Mouse (Mus musculus) hindbrain, embryonic 16.5 days (tissue): Measurements from ENCODE around the gene Anxa9. TPM values are rescaled to one million over a fixed set of nuclear protein-coding genes. Genes with fewer than 3 reads are reported as not detected.

Experiments
- ATAC-seq: fragments of 200-750 bp; cut with Nextera tagmentation; 2 replicates; pipeline ENCODE4 v1.8.0; 2017; ENCODE audit warnings: moderate TSS enrichment, moderate library complexity
- H3K27ac ChIP-seq: fragments of 300-500 bp; sonication (generic); 2 replicates; pipeline ENCODE4 v1.5.1; 2014; ENCODE audit warnings: low read depth, mild to moderate bottlenecking, control low read depth, low read length, moderate library complexity
- H3K27me3 ChIP-seq: fragments of 300-500 bp; sonication (generic); replicated peaks from 2 replicates; pipeline ENCODE4 v1.6.1; 2014; ENCODE audit warnings: low read length; ENCODE audit not compliant: control insufficient read depth, insufficient read depth
- H3K36me3 ChIP-seq: fragments of 300-500 bp; sonication (generic); 2 replicates; pipeline ENCODE4 v1.6.1; 2014; ENCODE audit warnings: mild to moderate bottlenecking, low read length, moderate library complexity, mixed read lengths; ENCODE audit not compliant: control insufficient read depth, insufficient read depth
- H3K4me1 ChIP-seq: fragments of 300-500 bp; sonication (generic); 2 replicates; pipeline ENCODE4 v1.6.1; 2014; ENCODE audit warnings: low read depth, low read length; ENCODE audit not compliant: control insufficient read depth, insufficient read depth
- H3K4me2 ChIP-seq: fragments of 300-500 bp; sonication (generic); 2 replicates; pipeline ENCODE4 v1.6.1; 2014; ENCODE audit warnings: mild to moderate bottlenecking, low read length, control low read depth, moderate library complexity
- H3K4me3 ChIP-seq: fragments of 300-500 bp; sonication (generic); 2 replicates; pipeline ENCODE4 v1.5.1; 2014; ENCODE audit warnings: mild to moderate bottlenecking, low read length, control low read depth, moderate library complexity
- H3K9ac ChIP-seq: fragments of 300-500 bp; sonication (generic); 2 replicates; pipeline ENCODE4 v1.6.1; 2014; ENCODE audit warnings: low read depth, mild to moderate bottlenecking, control low read depth, low read length, moderate library complexity
- H3K9me3 ChIP-seq: fragments of 300-500 bp; sonication (generic); 2 replicates; pipeline ENCODE4 v1.6.1; 2014; ENCODE audit warnings: mild to moderate bottlenecking, low read length, moderate library complexity; ENCODE audit not compliant: control insufficient read depth
- WGBS: fragments of 180-500 bp; shearing (Covaris S2); extraction: QIAGEN DNeasy Blood & Tissue Kit; methylation state at CpG from one replicate; pipeline ENCODE4 v1.1.7; 2014; 5-methylcytosine and 5-hydroxymethylcytosine counted together
- polyA plus RNA-seq: library from polyadenylated mRNA; unstranded; fragments of >200 nt; fragmentation: Nextera tagmentation; extraction: Ambion mirVana; gene quantifications from 2 replicates; pipeline ENCODE4 v1.2.1, GENCODE M21; 2015

Anxa9 gene
- polyA plus RNA-seq, 1 experiment from 2014 or later, result 0.35 TPM

GRCm38 (mm10) chr3:95290156-95290555, 16.8 kb downstream of the Anxa9 start:
- Histone ChIP-seq H3K36me3 (0 out of 2 replicates have a peak, but pooled peaks cover 6% of the 10 kb centered on the region), H3K4me2 (no peak overlapping the region), H3K9ac (no peak overlapping the region), H3K4me1 (no peaks in the 10 kb centered on the region), H3K27me3 (no peaks in the 10 kb centered on the region), H3K9me3 (no peaks in the 10 kb centered on the region), H3K4me3 (no peak overlapping the region), H3K27ac (no peak overlapping the region)
- no peak for ATAC-seq
- WGBS, result 83% methylated on average over 6 of the region's 6 CpGs

GRCm38 (mm10) chr3:95289419-95289818, 17.6 kb downstream of the Anxa9 start:
- no peaks in the 10 kb centered on the region for H3K9me3 ChIP-seq
- no peak overlapping the region for H3K27ac ChIP-seq

GRCm38 (mm10) chr3:95287541-95287940, 19.4 kb downstream of the Anxa9 start:
- Histone ChIP-seq H3K27me3 (no peaks in the 10 kb centered on the region), H3K4me2 (no peak overlapping the region), H3K27ac (no peak overlapping the region), H3K4me3 (no peak overlapping the region), H3K4me1 (peaks cover 13% of the 10 kb centered on the region), H3K36me3 (0 out of 2 replicates have a peak, but pooled peaks cover 6% of the 10 kb centered on the region), H3K9ac (no peak overlapping the region), H3K9me3 (no peaks in the 10 kb centered on the region)
- ATAC-seq, result no peak
- WGBS, result 90% methylated on average over 3 of the region's 3 CpGs

More at GRCm38 (mm10) chr3:95289419-95289818, 17.6 kb downstream of the Anxa9 start:
- ATAC-seq, result no peak
- H3K4me2 ChIP-seq, result no peak overlapping the region
- H3K9ac ChIP-seq, result no peak overlapping the region
- no peaks in the 10 kb centered on the region for H3K27me3 ChIP-seq
- H3K36me3 ChIP-seq, result 0 out of 2 replicates have a peak, but pooled peaks cover 6% of the 10 kb centered on the region
- 90% methylated on average over 4 of the region's 4 CpGs for WGBS
- peaks cover 4% of the 10 kb centered on the region; the same call in 1 of the 2 replicates for H3K4me1 ChIP-seq
- no peak overlapping the region for H3K4me3 ChIP-seq

- Histone ChIP-seq H3K36me3 (0 out of 2 replicates have a peak, but pooled peaks cover 6% of the 10 kb centered on the region), H3K4me2 (no peak overlapping the region), H3K4me1 (peaks cover 13% of the 10 kb centered on the region), H3K27me3 (no peaks in the 10 kb centered on the region), H3K9ac (no peak overlapping the region), H3K9me3 (no peaks in the 10 kb centered on the region), H3K4me3 (no peak overlapping the region), H3K27ac (no peak overlapping the region)
- WGBS, result 91% methylated on average over 7 of the region's 7 CpGs
- ATAC-seq, result no peak
These were observed 20.5 kb downstream of the Anxa9 start for GRCm38 (mm10) chr3:95286510-95286909.

- Histone ChIP-seq H3K4me1 (peaks cover 13% of the 10 kb centered on the region), H3K27ac (no peak overlapping the region), H3K36me3 (0 out of 2 replicates have a peak, but pooled peaks cover 6% of the 10 kb centered on the region), H3K27me3 (no peaks in the 10 kb centered on the region), H3K9ac (no peak overlapping the region), H3K4me3 (no peak overlapping the region), H3K4me2 (no peak overlapping the region), H3K9me3 (no peaks in the 10 kb centered on the region)
- ATAC-seq, result no peak
- 72% methylated on average over 5 of the region's 5 CpGs for WGBS
These were observed 21.0 kb downstream of the Anxa9 start for GRCm38 (mm10) chr3:95286011-95286410.

GRCm38 (mm10) chr3:95285390-95285789, 21.6 kb downstream of the Anxa9 start:
- no peaks in the 10 kb centered on the region for H3K9me3 ChIP-seq
- H3K9ac ChIP-seq, result no peak overlapping the region
- H3K27me3 ChIP-seq, result no peaks in the 10 kb centered on the region
- 95% methylated on average over 5 of the region's 5 CpGs for WGBS
- no peak for ATAC-seq
- no peak overlapping the region for H3K4me3 ChIP-seq
- peaks cover 16% of the 10 kb centered on the region for H3K4me1 ChIP-seq
- H3K27ac ChIP-seq, result no peak overlapping the region
- H3K36me3 ChIP-seq, result 0 out of 2 replicates have a peak, but pooled peaks cover 6% of the 10 kb centered on the region
- no peak overlapping the region for H3K4me2 ChIP-seq

- no peak overlapping the region for H3K27ac ChIP-seq
- no peak for ATAC-seq
- H3K4me3 ChIP-seq, result no peak overlapping the region
- no peaks in the 10 kb centered on the region for H3K9me3 ChIP-seq
- 0 out of 2 replicates have a peak, but pooled peaks cover 6% of the 10 kb centered on the region for H3K36me3 ChIP-seq
- peaks cover 16% of the 10 kb centered on the region for H3K4me1 ChIP-seq
- no peaks in the 10 kb centered on the region for H3K27me3 ChIP-seq
- no peak overlapping the region for H3K9ac ChIP-seq
- WGBS, result 89% methylated on average over 12 of the region's 12 CpGs
- H3K4me2 ChIP-seq, result peak overlapping the region; percentile 91
These were observed 22.3 kb downstream of the Anxa9 start for GRCm38 (mm10) chr3:95284501-95285281.

- WGBS, result 14% methylated on average over 1 of the region's 1 CpGs
- Histone ChIP-seq H3K4me2 (peak overlapping the region; percentile 91), H3K27ac (no peak overlapping the region), H3K9ac (peak overlapping the region; percentile 85), H3K9me3 (no peaks in the 10 kb centered on the region), H3K36me3 (0 out of 2 replicates have a peak, but pooled peaks cover 6% of the 10 kb centered on the region), H3K27me3 (no peaks in the 10 kb centered on the region), H3K4me1 (peaks cover 18% of the 10 kb centered on the region), H3K4me3 (peak overlapping the region; percentile 54)
- no peak for ATAC-seq
These were observed 22.9 kb downstream of the Anxa9 start for GRCm38 (mm10) chr3:95284062-95284461.

GRCm38 (mm10) chr3:95283589-95283941, 23.4 kb downstream of the Anxa9 start:
- 4% methylated on average over 7 of the region's 7 CpGs for WGBS
- H3K9me3 ChIP-seq, result no peaks in the 10 kb centered on the region

More at GRCm38 (mm10) chr3:95283589-95283941, 23.4 kb downstream of the Anxa9 start:
- Histone ChIP-seq H3K4me3 (peak overlapping the region; percentile 54), H3K4me1 (peaks cover 18% of the 10 kb centered on the region), H3K27ac (peak overlapping the region; percentile 95), H3K36me3 (0 out of 2 replicates have a peak, but pooled peaks cover 4% of the 10 kb centered on the region), H3K4me2 (peak overlapping the region; percentile 91), H3K9ac (peak overlapping the region; percentile 85), H3K27me3 (no peaks in the 10 kb centered on the region)
- ATAC-seq, result no peak
